Mouse (Mus musculus): ENCODE measurements around the gene Nebl. TPM values are rescaled to one million over a fixed set of nuclear protein-coding genes. Genes with fewer than 3 reads are reported as not detected.

The Nebl gene
- total RNA-seq, 4 experiments from 2014 or later, result 0.24 to 2.0 (median 0.92) TPM

- DNase-seq (ENCODE audit: low spot score in 2 of 2), result no peak
These were observed 206.9 kb downstream of the Nebl start for GRCm38 (mm10) chr2:17524205-17524978.

GRCm38 (mm10) chr2:17523791-17524190 is 207.5 kb downstream of the Nebl start:
- no peak for DNase-seq (ENCODE audit: low spot score in 2 of 2)

DNA sequence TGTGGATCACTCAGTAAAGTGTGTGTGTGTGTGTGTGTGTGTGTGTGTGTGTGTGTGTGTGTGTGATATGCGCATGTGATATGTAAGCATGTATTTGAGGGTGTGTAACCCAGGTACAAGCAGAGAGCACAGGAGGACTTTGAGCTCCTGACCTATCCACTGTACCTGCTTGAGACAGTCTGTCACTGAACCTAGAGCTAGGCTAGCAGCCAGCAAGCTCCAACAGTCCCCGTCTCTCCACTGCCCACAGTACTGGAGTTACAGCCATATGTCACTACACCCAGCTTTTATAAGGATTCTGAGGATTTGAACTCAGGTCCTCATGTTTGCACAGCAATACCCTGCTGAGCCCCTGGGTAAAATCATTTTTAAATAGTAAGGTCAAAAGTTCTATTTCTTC is 215.6 kb downstream of the Nebl start:
- DNase-seq (ENCODE audit: low spot score in 2 of 2), result no peak

DNA sequence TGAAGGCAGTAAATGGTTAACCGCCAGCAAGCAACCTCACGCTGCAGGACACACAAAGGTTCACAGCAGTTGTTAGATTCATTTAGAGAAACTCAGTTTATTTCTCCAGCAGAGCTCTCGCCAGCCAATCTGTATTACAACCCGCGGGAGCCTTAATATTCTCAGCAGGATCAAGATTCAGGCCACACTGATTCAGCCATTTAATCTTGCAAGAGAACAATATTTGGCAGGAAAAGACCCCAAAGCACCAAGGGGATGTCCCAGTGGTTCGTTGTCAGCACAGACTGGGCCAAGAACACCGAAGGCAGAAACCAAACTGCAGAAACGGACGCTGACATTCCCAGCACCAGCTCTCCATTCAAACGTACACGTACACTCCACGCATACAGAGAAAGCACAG is 216.5 kb downstream of the Nebl start:
- DNase-seq (ENCODE audit: low spot score in 2 of 2), result no peak

DNA sequence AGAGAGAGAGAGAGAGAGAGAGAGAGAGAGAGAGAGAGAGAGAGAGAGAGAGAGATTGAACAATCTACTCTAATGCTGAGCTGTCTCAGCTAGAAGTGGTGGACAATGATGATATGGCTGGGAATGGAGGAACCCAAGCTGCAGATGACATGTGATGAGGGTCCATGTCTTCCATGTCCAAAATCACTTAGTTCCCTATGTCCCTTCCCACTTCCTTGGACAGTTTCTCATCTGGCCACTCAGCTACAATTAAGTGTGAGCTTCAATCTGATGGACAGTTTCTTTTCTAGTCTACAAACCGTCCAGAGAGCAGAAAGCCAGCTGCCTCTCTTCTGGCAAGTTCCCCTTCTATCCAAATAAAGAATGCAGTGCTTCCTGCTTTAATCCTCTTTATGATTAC is 221.3 kb downstream of the Nebl start:
- DNase-seq (ENCODE audit: low spot score in 2 of 2), result no peak

DNA sequence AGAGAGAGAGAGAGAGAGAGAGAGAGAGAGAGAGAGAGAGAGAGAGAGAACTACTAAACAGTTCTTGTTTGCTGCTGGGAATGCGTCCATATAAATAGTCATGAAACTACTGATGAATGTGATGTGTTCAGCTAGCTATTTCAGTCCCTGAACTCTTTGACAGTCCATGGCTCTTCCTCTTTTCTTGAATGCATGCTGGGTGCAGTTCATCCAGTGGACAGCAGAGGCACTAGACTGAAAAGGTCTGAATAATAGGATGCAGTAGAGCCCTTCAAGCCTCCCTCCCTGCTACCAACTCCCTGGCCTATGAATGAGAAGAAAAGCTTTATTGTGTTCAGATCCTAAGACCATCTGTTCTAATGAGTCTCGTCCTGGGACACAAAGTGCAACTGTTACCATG is 223.9 kb downstream of the Nebl start:
- DNase-seq (ENCODE audit: low spot score in 2 of 2), result no peak

GRCm38 (mm10) chr2:17504115-17504774 is 227.0 kb downstream of the Nebl start:
- no peak for DNase-seq (ENCODE audit: low spot score in 2 of 2)

- no peak for DNase-seq (ENCODE audit: low spot score in 2 of 2)
These were observed 230.2 kb downstream of the Nebl start for GRCm38 (mm10) chr2:17501075-17501474.

DNA sequence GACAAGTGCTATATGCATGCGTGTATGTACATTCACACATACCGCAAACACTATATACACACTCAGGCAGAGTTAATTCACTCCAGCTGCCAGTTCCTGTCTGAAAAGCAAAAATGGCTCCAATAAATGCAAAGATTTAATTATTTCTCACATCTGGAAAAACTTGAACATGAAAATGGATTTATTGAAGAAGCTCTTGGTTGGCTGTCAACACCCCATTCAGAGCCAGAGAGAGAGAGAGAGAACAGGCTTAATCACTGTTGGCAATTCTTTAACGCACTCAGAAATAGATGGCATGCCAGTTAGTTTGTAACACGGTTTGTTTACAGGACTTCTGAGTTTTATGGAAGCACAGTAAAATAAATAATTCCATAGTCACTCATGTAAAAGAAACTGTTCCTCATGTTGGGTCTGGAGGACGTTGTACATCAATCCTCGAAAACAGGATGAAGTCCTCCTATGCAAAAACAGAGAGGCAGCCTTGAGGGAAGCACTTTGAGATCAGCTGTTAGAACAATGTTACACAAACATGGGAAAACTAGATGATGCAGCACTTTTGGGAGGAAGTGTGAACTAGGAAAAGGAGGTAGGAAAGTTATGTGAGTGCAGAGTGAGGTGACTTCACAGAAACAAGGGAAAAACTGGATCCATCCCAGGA is 265.6 kb downstream of the Nebl start:
- DNase-seq (ENCODE audit: low spot score in 2 of 2), result no peak

DNA sequence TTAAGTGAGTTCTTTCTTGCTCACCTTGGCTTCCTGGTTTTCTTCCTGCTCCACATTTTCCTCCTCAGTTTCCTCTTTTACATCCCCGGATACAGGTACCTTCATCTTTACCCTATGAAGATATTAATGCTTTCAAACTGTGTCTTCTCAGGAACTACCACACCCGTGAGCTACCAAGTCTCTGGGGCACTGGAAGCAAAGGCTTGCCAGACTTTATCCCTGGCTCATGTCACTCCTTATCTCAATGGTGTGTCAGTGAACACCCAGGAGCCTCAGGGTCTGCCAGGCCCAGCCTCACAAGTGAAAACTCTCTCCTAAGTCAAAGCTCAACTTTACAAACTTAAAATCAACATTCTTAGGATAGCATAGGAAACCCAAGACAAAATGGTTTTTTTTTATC is 270.8 kb downstream of the Nebl start:
- DNase-seq (ENCODE audit: low spot score in 2 of 2), result no peak

- DNase-seq (ENCODE audit: low spot score in 2 of 2), result no peak
These were observed 277.6 kb downstream of the Nebl start for GRCm38 (mm10) chr2:17453676-17454075.

GRCm38 (mm10) chr2:17448341-17448740 is 282.9 kb downstream of the Nebl start:
- DNase-seq (ENCODE audit: low spot score in 2 of 2), result no peak

DNA sequence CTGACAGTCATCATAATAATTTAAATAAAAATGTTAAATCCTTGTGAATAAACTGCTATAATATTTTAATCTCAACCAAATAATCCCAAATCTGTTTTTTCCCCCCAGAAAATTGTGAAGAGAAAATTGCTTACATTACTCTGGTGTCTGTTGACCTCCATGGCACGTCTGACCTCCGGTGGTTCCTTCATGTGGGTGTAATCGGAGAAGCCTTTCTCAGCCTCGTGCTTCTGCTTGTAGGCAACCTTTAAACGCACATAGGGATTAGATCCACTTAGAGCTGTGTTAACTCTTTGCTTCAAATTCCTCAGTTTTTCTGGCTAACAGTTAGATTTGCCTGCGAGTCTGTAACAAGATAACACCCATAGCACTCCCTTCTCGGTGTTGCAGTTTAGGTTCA is 287.7 kb downstream of the Nebl start:
- no peak for DNase-seq (ENCODE audit: low spot score in 2 of 2)

GRCm38 (mm10) chr2:17438317-17438716 is 292.9 kb downstream of the Nebl start:
- no peak for DNase-seq (ENCODE audit: low spot score in 2 of 2)

- DNase-seq (ENCODE audit: low spot score in 2 of 2), result no peak
These were observed 294.4 kb downstream of the Nebl start for GRCm38 (mm10) chr2:17436739-17437440.

DNA sequence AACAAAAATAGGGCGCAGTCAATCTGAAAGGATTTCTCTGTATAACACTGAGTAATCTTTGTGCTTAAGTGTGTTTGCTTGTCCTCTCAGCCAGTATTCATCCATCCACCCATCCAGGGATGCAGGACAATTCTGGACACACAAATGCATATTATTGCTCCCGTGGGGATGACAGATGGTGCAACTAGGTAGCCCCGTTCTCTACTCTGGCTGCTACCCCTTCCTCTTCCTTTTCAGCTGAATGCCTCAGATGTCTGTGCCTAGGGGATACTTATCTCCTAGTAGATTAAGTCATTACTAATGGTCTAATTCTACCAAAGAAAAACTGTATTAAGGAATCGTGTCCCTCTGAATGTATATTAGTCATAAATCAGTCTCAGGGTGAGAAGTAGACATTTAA is 296.0 kb downstream of the Nebl start:
- no peak for DNase-seq (ENCODE audit: low spot score in 2 of 2)

DNA sequence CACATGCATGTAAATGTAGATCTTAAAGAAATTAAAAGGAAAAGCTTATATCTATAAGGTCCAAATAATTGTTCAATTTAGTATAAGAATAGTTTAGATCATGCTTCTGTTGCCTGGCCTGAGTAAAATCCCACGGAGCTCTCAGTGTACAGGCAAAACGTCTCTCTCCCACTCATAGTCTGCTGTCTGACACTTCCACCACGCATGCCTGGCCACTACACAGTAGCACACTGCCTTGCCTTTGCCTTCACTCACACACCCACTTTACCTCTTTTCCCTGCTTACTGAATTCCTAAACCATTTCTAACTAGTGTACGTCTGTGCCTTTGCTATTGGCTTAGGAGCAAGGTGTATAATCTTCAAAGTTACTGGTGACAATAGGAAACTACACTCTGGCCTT is 302.2 kb downstream of the Nebl start:
- no peak for DNase-seq (ENCODE audit: low spot score in 2 of 2)

- DNase-seq (ENCODE audit: low spot score in 2 of 2), result no peak
These were observed 303.1 kb downstream of the Nebl start for GRCm38 (mm10) chr2:17428156-17428555.

DNA sequence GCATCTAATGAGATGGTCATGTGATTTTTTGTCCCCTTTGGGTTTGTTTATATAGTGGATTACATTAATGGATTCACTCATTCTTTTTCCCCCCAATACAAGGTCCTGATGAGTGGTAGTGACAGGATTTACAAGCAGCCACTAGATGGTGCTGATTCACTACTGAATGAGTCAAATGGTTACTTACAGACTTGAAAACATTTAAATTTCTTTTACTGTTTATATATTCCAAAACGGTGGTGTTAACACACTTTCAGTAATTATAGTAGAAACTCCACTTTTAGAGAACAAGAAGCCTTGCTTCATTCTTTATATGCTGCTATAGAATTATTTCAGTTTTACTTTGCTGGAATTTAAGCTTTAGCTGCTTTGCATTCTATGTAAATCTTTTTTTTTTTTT is 308.3 kb downstream of the Nebl start:
- no peak for DNase-seq (ENCODE audit: low spot score in 2 of 2)

GRCm38 (mm10) chr2:17415347-17415746 is 315.9 kb downstream of the Nebl start:
- no peak for DNase-seq (ENCODE audit: low spot score in 2 of 2)

- no peak for DNase-seq (ENCODE audit: low spot score in 2 of 2)
These were observed 316.9 kb downstream of the Nebl start for GRCm38 (mm10) chr2:17414324-17414723.

Measured in gastrocnemius, adult 8-10 months (tissue).